Mouse (Mus musculus): ENCODE results near the gene Gpr4. TPM values are rescaled to one million over a fixed set of nuclear protein-coding genes. Genes with fewer than 3 reads are reported as not detected.

Gene Gpr4
- polyA plus RNA-seq, 1 experiment from 2014 or later, result 1.8 TPM

- H3K4me3 ChIP-seq, result peak overlapping the region; percentile 99
- DNase-seq (ENCODE audit: low spot score), result peak; percentile 82
- H3K27me3 ChIP-seq (ENCODE audit: insufficient read depth, poor library complexity, severe bottlenecking), result peaks cover 5% of the 10 kb centered on the region
- WGBS, result under 1% methylated on average over 36 of the region's 36 CpGs
- H3K9me3 ChIP-seq, result no peaks in the 10 kb centered on the region
- H3K4me1 ChIP-seq (replicated peaks), result peaks cover 34% of the 10 kb centered on the region
- H3K36me3 ChIP-seq, result peaks cover 9% of the 10 kb centered on the region
- H3K27ac ChIP-seq, result peak overlapping the region; percentile 95
Observed at GRCm38 (mm10) chr7:19272173-19272764, 59.9 kb downstream of the Gpr4 start.

MicroRNA genes within 50 kb of the gene (microRNA counts, 519-probe panel; counts per million panel counts)
- 1,255 counts per million, percentile 77 among the panel's probes with 10 or more counts for microRNA mmu-miR-330

Other genes starting within 250 kb of the Gpr4 start
- 0.09 TPM in 1 of 2 replicates, not detected in the other for gene Nanos2, start 225.1 kb upstream of the Gpr4 start, polyA plus RNA-seq (2016; fragmentation: Nextera tagmentation; extraction: Ambion mirVana)
- gene Mypop, start 221.3 kb upstream of the Gpr4 start, polyA plus RNA-seq (2016; fragmentation: Nextera tagmentation; extraction: Ambion mirVana), result 4.1 and 5.0 TPM in 2 replicates
- 23.2 and 31.1 TPM in 2 replicates for gene Irf2bp1, start 208.5 kb upstream of the Gpr4 start, polyA plus RNA-seq (2016; fragmentation: Nextera tagmentation; extraction: Ambion mirVana)
- gene Foxa3, start 189.0 kb upstream of the Gpr4 start, polyA plus RNA-seq (2016; fragmentation: Nextera tagmentation; extraction: Ambion mirVana), result 0.07 TPM in 1 of 2 replicates, not detected in the other
- gene Sympk, start 188.2 kb upstream of the Gpr4 start, polyA plus RNA-seq (2016; fragmentation: Nextera tagmentation; extraction: Ambion mirVana), result 45.9 and 57.2 TPM in 2 replicates
- gene Rsph6a, start 157.8 kb upstream of the Gpr4 start, polyA plus RNA-seq (2016; fragmentation: Nextera tagmentation; extraction: Ambion mirVana), result not detected in 2 replicates
- gene Dmwd, start 136.3 kb upstream of the Gpr4 start, polyA plus RNA-seq (2016; fragmentation: Nextera tagmentation; extraction: Ambion mirVana), result 16.6 and 20.7 TPM in 2 replicates
- 9.9 and 10.2 TPM in 2 replicates for gene Dmpk, start 128.7 kb upstream of the Gpr4 start, polyA plus RNA-seq (2016; fragmentation: Nextera tagmentation; extraction: Ambion mirVana)
- gene Six5, start 117.9 kb upstream of the Gpr4 start, polyA plus RNA-seq (2016; fragmentation: Nextera tagmentation; extraction: Ambion mirVana), result 7.4 and 8.4 TPM in 2 replicates
- 1.2 and 1.5 TPM in 2 replicates for gene Gm4969, start 94.2 kb upstream of the Gpr4 start, polyA plus RNA-seq (2016; fragmentation: Nextera tagmentation; extraction: Ambion mirVana)
- 17.1 and 19.4 TPM in 2 replicates for gene Fbxo46, start 92.7 kb upstream of the Gpr4 start, polyA plus RNA-seq (2016; fragmentation: Nextera tagmentation; extraction: Ambion mirVana)
- gene Qpctl, start 63.2 kb upstream of the Gpr4 start, polyA plus RNA-seq (2016; fragmentation: Nextera tagmentation; extraction: Ambion mirVana), result 16.7 and 22.1 TPM in 2 replicates
- gene Snrpd2, start 62.8 kb upstream of the Gpr4 start, polyA plus RNA-seq (2016; fragmentation: Nextera tagmentation; extraction: Ambion mirVana), result 184 TPM in 2 replicates
- 0.95 and 1.3 TPM in 2 replicates for gene Gipr, start 46.4 kb upstream of the Gpr4 start, polyA plus RNA-seq (2016; fragmentation: Nextera tagmentation; extraction: Ambion mirVana)
- 2.8 and 4.9 TPM in 2 replicates for gene Eml2, start 36.1 kb upstream of the Gpr4 start, polyA plus RNA-seq (2016; fragmentation: Nextera tagmentation; extraction: Ambion mirVana)
- 47.8 and 51.1 TPM in 2 replicates for gene Opa3, start 15.8 kb downstream of the Gpr4 start, polyA plus RNA-seq (2016; fragmentation: Nextera tagmentation; extraction: Ambion mirVana)
- 58.8 and 62.0 TPM in 2 replicates for gene Vasp, start 59.3 kb downstream of the Gpr4 start, polyA plus RNA-seq (2016; fragmentation: Nextera tagmentation; extraction: Ambion mirVana)
- gene Ppm1n, start 67.5 kb downstream of the Gpr4 start, polyA plus RNA-seq (2016; fragmentation: Nextera tagmentation; extraction: Ambion mirVana), result 0.30 and 0.42 TPM in 2 replicates
- 37.3 and 67.8 TPM in 2 replicates for gene Rtn2, start 70.1 kb downstream of the Gpr4 start, polyA plus RNA-seq (2016; fragmentation: Nextera tagmentation; extraction: Ambion mirVana)
- gene Fosb, start 97.5 kb downstream of the Gpr4 start, polyA plus RNA-seq (2016; fragmentation: Nextera tagmentation; extraction: Ambion mirVana), result not detected in 2 replicates
- 106 and 128 TPM in 2 replicates for gene Ercc1, start 132.2 kb downstream of the Gpr4 start, polyA plus RNA-seq (2016; fragmentation: Nextera tagmentation; extraction: Ambion mirVana)
- 18.7 and 24.4 TPM in 2 replicates for gene Cd3eap, start 146.9 kb downstream of the Gpr4 start, polyA plus RNA-seq (2016; fragmentation: Nextera tagmentation; extraction: Ambion mirVana)
- 4.7 and 5.6 TPM in 2 replicates for gene Ppp1r13l, start 147.2 kb downstream of the Gpr4 start, polyA plus RNA-seq (2016; fragmentation: Nextera tagmentation; extraction: Ambion mirVana)
- 29.0 and 33.9 TPM in 2 replicates for gene Ercc2, start 169.5 kb downstream of the Gpr4 start, polyA plus RNA-seq (2016; fragmentation: Nextera tagmentation; extraction: Ambion mirVana)
- 2.9 and 7.1 TPM in 2 replicates for gene Klc3, start 191.6 kb downstream of the Gpr4 start, polyA plus RNA-seq (2016; fragmentation: Nextera tagmentation; extraction: Ambion mirVana)
- gene Ckm, start 192.2 kb downstream of the Gpr4 start, polyA plus RNA-seq (2016; fragmentation: Nextera tagmentation; extraction: Ambion mirVana), result not detected in 2 replicates
- 9.3 and 13.6 TPM in 2 replicates for gene Mark4, start 246.3 kb downstream of the Gpr4 start, polyA plus RNA-seq (2016; fragmentation: Nextera tagmentation; extraction: Ambion mirVana)